Mouse (Mus musculus) embryonic stem cell, embryonic (primary cell): Measurements from ENCODE around the gene 4930469K13Rik.
"Not testable (repeated sequence)": the region's sequence is repeated elsewhere in the genome, so short reads cannot be mapped to it uniquely, and the experiment has no call there.

ENCODE experiments used
- CTCF ChIA-PET, 4 experiments: fragments of 300-600 bp in 2 of 4; fragments of 350-600 bp in 2 of 4; sonication (Branson Sonifier 250); formaldehyde crosslinking; loops; one replicate each; lab custom pipeline; 2022; ENCODE audit warnings: inconsistent platforms in 2 of 4; lab: Charles Lee
- POLR2A ChIA-PET, 4 experiments: fragments of 300-600 bp in 2 of 4; fragments of 350-600 bp in 2 of 4; sonication (Branson Sonifier 250); formaldehyde crosslinking; loops; one replicate each; lab custom pipeline; 2022; ENCODE audit warnings: antibody characterized with exemption in 4 of 4, inconsistent platforms in 1 of 4; lab: Charles Lee

The 4930469K13Rik gene

DNA sequence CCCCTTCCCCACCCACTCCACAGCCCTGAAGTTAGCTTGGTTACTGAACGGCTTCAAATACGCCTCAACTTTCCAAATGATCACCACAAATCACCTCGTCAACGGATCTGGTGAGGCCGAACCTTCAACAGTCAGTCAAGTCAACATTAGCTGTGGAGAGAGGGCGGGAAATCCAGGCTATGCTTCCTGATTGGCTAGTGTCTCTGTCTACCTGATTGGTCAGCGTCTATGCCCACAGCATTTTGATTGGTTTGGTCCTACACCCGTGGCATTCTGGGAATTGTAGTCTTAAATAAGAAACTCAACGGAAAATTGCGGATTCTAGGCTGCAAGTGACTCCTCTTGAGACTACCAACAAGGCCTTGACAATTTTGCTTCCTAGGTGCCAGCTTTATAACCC, at the start of gene 4930469K13Rik:
Gene 4930469K13Rik (minus strand): TSS at position 133 of the 400 bp plus-strand sequence.
- POLR2A ChIA-PET = no interaction called here
- CTCF ChIA-PET = no interaction called here

GRCm38 (mm10) chr11:34146934-34147333, 48.6 kb upstream of the 4930469K13Rik start:
- CTCF ChIA-PET = no interaction called here
- POLR2A ChIA-PET = no interaction called here

GRCm38 (mm10) chr11:34144421-34144820, 46.1 kb upstream of the 4930469K13Rik start:
- ChIA-PET POLR2A (no interaction called here), CTCF (no interaction called here)

DNA sequence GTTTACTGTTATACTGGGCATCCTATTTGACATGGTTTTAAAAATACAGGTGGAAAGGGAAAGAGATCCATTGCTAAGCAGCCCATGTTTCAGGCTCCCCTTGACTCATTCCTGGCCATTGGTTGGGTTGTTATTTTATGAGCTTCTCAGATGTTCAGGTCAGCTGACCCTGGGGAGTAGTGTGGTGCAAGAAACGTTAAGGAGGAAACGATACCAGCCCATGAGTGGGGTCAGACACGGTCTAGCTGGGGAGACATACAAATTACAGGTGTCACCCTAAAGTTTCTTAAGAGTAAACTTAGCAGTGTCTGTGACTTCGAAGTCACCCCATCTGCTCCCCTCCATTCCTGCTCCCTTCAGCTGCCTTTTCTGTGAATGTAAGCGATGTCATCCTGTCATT, 45.6 kb upstream of the 4930469K13Rik start:
- ChIA-PET POLR2A (no interaction called here), CTCF (no interaction called here)

- ChIA-PET CTCF (interaction anchor here in 1 of 4 experiments (3.5 kb wide), 1 partner anchor 16 kb away, joined by 13 read pairs; no protein-coding TSS in a partner anchor), POLR2A (no interaction called here)
Measured at GRCm38 (mm10) chr11:34139296-34139695, 40.9 kb upstream of the 4930469K13Rik start.

GRCm38 (mm10) chr11:34128412-34128811, 30.1 kb upstream of the 4930469K13Rik start:
- POLR2A ChIA-PET = no interaction called here
- CTCF ChIA-PET = interaction anchor here in 1 of 4 experiments (1.5 kb wide), 1 partner anchor 20 kb away, joined by 4 read pairs; no protein-coding TSS in a partner anchor

GRCm38 (mm10) chr11:34125727-34126126, 27.4 kb upstream of the 4930469K13Rik start:
- CTCF ChIA-PET, POLR2A ChIA-PET: not testable (repeated sequence)

DNA sequence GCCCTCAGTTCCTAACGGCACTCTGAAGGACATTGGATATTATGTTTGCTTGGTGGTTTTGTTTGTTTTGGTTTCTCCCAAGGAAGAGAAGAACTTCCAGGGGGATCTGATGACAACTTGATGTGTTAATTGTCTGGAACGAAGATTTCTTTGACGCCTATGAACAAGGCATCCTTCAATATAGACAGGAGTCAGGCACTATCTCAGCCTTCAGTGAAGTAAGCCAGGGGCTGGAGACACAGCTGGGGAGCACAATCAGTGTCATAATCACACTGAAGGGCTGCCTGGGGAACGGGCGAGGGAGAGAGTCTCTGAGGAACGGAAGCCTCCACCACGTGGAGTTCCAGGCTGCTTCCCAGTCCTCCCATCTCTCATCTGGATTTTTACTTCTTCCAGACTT, 26.5 kb upstream of the 4930469K13Rik start:
- ChIA-PET POLR2A (no interaction called here), CTCF (no interaction called here)

DNA sequence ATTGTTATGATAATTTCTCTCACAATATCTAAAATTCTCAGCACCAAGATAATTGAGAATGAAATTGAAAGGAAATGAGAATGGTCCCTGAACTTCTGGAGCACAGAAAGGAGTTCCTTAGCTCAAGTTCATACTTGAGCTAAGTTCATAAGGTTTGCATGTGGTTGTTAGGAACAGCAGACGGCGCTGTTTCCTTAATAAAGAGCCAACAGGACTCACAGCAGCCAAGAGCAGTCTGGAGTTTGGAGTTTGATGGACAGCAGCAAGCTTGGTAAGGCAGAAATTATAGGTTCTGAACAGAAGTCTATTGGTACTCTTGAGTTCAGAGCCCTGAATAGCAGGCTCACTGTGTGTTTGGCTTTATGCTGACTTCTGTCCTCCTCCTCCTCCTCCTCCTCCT, 24.8 kb upstream of the 4930469K13Rik start:
- ChIA-PET POLR2A (interaction anchor here in 2 of 4 experiments (0.6 to 0.9 kb wide), 3 partner anchors 10 to 1401 kb away, joined by 3 to 12 read pairs (median 6); no protein-coding TSS in a partner anchor), CTCF (interaction anchor here (0.6 to 1.7 kb wide), 38 partner anchors 10 to 848 kb away, joined by 3 to 32 read pairs (median 4); partner anchors contain the start of gene Foxi1 (in 2 of the 4))

GRCm38 (mm10) chr11:34118319-34118718, 20.0 kb upstream of the 4930469K13Rik start:
- CTCF ChIA-PET = interaction anchor here in 1 of 4 experiments (0.8 kb wide), 1 partner anchor 31 kb away, joined by 4 read pairs; no protein-coding TSS in a partner anchor
- POLR2A ChIA-PET = no interaction called here

GRCm38 (mm10) chr11:34117581-34117980, 19.2 kb upstream of the 4930469K13Rik start:
- ChIA-PET POLR2A (no interaction called here), CTCF (interaction anchor here in 1 of 4 experiments (0.8 kb wide), 1 partner anchor 32 kb away, joined by 4 read pairs; no protein-coding TSS in a partner anchor)

- CTCF ChIA-PET = interaction anchor here in 1 of 4 experiments (0.9 kb wide), 1 partner anchor 1072 kb away, joined by 11 read pairs; no protein-coding TSS in a partner anchor
Measured at GRCm38 (mm10) chr11:34116572-34117135, 18.3 kb upstream of the 4930469K13Rik start.

DNA sequence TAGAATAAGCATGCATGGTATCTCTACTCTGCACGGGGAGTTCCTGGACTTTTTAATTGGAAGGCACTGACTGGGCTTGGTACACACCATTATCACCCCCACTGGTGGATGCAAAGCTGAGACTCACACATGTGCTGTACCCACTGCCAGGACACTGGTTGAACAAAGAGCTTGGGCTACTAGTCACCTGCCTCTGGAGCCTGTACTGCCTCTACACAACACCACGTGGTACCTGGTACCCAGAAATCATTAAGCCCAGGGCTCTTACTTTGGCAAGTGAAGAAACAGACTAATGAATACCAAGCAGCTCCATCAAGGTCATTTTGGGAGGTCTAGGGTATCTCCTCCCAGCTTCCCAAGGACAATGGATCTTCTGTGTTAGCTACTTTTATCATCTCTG, 15.4 kb upstream of the 4930469K13Rik start:
- POLR2A ChIA-PET = interaction anchor here in 2 of 4 experiments (0.5 to 1.3 kb wide), 4 partner anchors 38 to 563 kb away, joined by 3 to 9 read pairs (median 3); no protein-coding TSS in a partner anchor
- CTCF ChIA-PET = interaction anchor here in 3 of 4 experiments (0.5 to 1.8 kb wide), 3 partner anchors 9 to 35 kb away, joined by 3 to 10 read pairs (median 8); no protein-coding TSS in a partner anchor

More at GRCm38 (mm10) chr11:34116572-34117135, 18.3 kb upstream of the 4930469K13Rik start:
- POLR2A ChIA-PET = interaction anchor here in 1 of 4 experiments (0.6 kb wide), 1 partner anchor 85 kb away, joined by 3 read pairs; no protein-coding TSS in a partner anchor

DNA sequence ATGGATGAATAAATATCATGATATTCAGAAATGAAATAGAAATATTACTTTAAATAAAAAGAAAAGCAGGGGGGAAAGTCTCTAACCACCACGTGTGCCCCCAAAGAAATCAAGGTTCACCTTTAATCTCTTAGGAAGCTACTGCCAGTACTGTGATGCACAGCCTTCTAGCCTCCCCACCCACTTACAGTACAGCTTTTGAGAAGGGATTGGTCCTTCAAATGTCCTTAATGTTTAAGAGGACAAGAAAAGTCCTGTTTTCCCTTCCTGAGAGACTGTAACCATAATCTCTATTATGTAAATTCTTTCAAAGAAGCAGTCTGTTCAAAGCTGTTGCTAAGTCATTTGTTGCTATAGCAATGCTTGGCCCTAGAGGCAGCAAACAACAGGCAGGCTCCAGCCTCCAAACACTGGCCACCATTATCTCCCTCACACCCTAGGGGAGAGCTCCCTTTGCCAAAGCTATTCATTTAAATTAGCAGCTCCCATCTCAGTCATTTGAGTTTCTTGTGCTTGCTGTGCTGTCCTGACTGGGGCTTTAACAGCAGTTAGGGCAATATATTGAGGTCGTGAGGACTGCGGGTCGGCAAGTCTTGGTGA, 14.5 kb upstream of the 4930469K13Rik start:
- ChIA-PET CTCF (interaction anchor here (0.6 to 1.8 kb wide), 6 partner anchors 10 to 124 kb away, joined by 3 to 10 read pairs (median 6); no protein-coding TSS in a partner anchor), POLR2A (interaction anchor here in 3 of 4 experiments (0.5 to 1.3 kb wide), 8 partner anchors 10 to 1915 kb away, joined by 3 to 4 read pairs (median 3); no protein-coding TSS in a partner anchor)

- ChIA-PET POLR2A (interaction anchor here in 1 of 4 experiments (0.5 kb wide), 1 partner anchor 615 kb away, joined by 4 read pairs; no protein-coding TSS in a partner anchor), CTCF (interaction anchor here in 2 of 4 experiments (1.8 to 1.9 kb wide), 2 partner anchors 11 to 103 kb away, joined by 4 to 5 read pairs; no protein-coding TSS in a partner anchor)
Measured at GRCm38 (mm10) chr11:34111940-34112339, 13.6 kb upstream of the 4930469K13Rik start.

DNA sequence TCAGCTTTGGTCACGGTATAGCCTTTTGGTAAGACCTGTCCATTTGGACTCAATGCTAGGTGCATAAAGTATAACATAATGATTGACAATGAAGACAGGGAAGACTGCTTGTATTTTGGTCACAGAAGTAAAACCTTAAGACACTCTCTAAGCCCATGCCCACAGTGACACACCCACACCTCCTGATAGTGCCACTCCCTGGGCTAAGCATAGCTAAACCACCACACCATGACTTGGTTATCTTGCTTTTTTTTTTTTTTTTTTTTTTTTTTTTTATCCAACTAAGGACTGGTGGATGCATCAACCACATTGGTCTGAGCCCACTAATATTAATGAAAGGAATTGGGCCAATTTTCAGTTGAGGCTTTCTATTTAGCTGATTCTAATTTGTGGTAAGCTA, 10.9 kb upstream of the 4930469K13Rik start:
- ChIA-PET CTCF (interaction anchor here in 1 of 4 experiments (0.6 kb wide), 1 partner anchor 40 kb away, joined by 6 read pairs; no protein-coding TSS in a partner anchor), POLR2A (no interaction called here)

DNA sequence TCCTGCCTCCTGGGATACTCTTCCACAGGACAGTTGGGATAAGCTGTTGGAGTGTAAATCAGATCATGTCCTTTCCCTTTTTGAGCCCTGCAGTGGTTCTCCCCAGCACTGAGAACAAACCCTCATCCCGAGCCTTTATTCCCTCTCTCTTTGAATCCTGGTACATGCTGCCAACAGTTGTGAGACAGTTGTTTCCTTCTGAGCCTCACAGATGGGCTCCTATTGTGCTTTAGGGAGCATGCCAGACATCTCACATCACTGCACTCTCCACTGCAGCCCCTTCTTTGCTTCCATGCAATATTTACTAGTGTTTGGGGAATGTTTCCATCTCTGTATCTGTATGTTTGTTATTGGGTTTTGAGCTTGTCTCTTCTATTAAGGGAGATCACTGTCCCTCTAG, 6.6 kb upstream of the 4930469K13Rik start:
- CTCF ChIA-PET = no interaction called here

DNA sequence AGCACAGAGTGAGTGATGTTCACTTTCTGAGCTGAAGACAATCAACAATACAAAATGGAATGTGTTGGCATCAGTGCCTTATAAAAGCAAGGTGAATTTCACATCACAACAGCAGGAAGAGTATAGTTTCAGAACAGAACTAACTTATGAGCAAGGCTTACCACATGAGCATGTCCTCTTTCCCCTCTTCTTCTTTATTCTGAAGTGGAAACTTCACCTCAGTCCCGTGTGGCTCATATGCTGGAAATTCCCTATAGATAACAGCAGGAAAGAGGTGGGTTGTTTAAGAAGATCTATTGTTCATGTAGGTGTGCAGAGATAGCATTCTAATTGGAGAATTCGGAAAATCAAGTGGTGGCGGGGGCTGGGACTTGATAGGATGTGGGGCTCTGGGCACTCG, 3.5 kb upstream of the 4930469K13Rik start:
- ChIA-PET POLR2A (no interaction called here), CTCF (no interaction called here)

More for the DNA sequence above, 6.6 kb upstream of the 4930469K13Rik start:
- POLR2A ChIA-PET = no interaction called here

GRCm38 (mm10) chr11:34087064-34087463, 11.3 kb downstream of the 4930469K13Rik start:
- CTCF ChIA-PET = no interaction called here
- POLR2A ChIA-PET = interaction anchor here in 1 of 4 experiments (0.6 to 1.1 kb wide), 2 partner anchors 135 to 808 kb away, joined by 3 read pairs; no protein-coding TSS in a partner anchor
